Mouse (Mus musculus): ENCODE measurements around the gene Aloxe3.
A peak's percentile ranks its signal among the peaks of the same experiment; 100 is the strongest.

Gene Aloxe3

GRCm38 (mm10) chr11:69094697-69095429, 30.8 kb upstream of the Aloxe3 start, which contains the start of gene Per1:
Gene Per1 (plus strand): TSS chr11:69095217.
- DNase-seq (ENCODE audit: low read depth, low spot score): peak; percentile 99

GRCm38 (mm10) chr11:69095511-69096231, 30.0 kb upstream of the Aloxe3 start:
- DNase-seq (ENCODE audit: low read depth, low spot score): no peak

- DNase-seq (ENCODE audit: low read depth, low spot score): no peak
Observed at GRCm38 (mm10) chr11:69096360-69096986, 29.2 kb upstream of the Aloxe3 start.

DNA sequence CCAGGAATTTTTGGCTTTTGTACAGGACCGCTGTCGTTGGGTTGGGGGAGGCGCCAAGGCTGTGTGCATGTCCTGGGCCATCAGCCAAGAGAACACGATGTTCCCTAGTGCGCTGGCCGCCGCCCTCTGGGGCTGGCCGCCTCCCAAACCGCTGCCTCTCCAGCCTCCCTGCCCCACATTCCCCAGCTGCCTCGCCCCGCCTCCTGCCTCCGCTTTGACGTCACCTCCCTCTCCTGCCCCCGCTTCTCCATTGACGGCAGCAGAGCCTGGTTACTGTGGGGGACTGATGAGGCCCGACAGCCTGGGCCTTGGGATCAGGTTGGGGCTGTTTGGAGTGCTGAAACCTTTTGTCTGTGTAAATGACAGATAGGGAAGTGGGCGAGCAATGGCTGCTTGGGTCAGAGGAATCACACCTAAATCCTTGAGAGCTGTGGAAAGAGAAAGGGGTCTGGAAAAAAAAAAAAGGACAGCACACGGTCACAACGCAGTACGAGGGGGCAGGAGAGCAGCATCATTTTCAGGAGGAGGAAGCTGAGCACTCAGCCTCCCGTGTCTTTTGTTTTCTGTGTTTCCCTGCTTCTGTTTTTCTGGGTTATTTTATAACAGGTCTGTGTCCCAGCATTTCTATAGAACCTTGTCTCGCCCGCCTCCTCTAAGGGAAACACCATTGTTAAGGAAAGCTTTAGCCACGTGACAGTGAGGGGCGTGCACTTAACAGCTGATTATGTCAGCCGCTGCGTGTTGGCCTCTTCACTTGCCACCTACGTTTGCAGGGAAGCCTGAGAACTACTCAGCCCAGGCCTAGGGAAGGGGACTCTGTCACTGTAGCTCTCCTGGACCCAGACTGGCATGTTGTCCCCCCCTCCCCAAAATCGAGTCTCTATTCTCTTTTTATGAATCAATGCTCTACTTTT, 28.5 kb upstream of the Aloxe3 start:
- DNase-seq (ENCODE audit: low read depth, low spot score): peak; percentile 76

- DNase-seq (ENCODE audit: low read depth, low spot score): no peak
Observed at GRCm38 (mm10) chr11:69098039-69098761, 27.5 kb upstream of the Aloxe3 start.

- DNase-seq (ENCODE audit: low read depth, low spot score): peak; percentile 90
Observed at GRCm38 (mm10) chr11:69098762-69099091, 27.0 kb upstream of the Aloxe3 start.

- no peak for DNase-seq (ENCODE audit: low read depth, low spot score)
Observed at GRCm38 (mm10) chr11:69099177-69099914, 26.4 kb upstream of the Aloxe3 start.

DNA sequence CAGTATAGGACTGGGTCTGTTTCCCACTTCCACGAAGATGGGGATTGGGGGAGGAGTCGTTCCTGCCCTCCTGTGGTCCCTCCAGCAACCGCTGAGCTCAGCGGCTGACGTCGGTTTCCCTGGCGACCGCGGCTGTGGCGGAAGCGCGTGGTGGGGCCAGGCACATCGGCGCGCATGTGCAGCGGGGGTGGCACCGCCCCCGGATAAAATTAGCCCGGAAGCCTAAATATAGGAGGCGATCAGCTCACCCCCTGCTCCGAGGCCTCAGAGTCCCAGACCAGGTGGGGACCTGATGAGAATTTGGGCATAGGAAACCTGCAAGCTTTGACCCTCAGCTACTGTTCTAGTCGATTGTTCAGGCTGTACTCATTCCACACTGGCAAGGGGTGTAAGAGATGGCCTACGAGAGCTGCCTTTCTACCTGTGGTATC, 25.8 kb upstream of the Aloxe3 start:
- peak; percentile 82 for DNase-seq (ENCODE audit: low read depth, low spot score)

DNA sequence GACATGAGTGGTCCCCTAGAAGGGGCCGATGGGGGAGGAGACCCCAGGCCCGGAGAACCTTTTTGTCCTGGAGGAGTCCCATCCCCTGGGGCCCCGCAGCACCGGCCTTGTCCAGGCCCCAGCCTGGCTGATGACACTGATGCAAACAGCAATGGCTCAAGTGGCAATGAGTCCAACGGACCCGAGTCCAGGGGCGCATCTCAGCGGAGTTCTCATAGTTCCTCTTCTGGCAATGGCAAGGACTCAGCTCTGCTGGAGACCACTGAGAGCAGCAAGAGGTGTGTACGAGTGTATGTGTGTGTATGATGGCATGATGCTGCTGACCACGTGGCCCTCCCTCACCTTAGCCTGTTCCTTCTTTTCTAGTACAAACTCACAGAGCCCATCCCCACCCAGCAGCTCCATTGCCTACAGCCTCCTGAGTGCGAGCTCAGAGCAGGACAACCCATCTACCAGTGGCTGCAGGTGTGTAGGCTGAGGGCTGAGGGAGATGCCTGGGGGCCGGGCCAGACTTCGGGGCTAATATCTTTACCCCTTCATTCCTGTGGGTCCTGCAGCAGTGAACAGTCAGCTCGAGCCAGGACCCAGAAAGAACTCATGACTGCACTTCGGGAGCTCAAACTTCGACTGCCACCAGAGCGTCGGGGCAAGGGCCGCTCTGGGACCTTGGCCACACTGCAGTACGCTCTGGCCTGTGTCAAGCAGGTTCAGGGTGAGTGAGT, 24.9 kb upstream of the Aloxe3 start:
- DNase-seq (ENCODE audit: low read depth, low spot score): no peak

DNA sequence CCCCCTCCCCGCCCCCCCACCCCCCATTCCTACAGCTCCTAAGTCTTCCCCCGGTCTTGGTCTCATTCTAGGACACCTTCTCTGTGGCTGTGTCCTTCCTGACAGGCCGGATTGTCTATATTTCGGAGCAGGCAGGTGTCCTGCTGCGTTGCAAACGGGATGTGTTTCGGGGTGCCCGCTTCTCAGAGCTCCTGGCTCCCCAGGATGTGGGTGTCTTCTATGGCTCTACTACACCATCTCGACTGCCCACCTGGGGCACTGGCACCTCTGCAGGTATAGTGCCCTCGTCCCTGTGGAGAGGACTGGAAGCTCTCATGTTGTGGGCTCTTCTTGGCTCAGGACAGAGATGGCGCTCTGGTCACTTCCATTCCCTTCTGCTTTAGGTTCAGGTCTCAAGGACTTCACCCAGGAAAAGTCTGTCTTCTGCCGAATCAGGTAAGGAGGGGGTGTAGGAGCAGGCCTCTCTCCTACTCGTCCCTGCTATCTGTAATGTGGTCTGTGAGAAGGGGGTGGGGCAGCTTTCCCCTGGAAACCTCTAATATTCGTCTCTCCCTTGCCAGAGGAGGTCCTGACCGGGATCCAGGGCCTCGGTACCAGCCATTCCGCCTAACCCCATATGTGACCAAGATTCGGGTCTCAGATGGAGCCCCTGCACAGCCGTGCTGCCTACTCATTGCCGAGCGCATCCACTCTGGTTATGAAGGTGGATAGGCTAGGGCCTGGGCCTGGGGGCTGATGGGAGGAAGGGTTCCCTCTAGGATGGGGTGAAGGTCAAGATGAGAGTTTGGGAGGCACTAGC, 23.9 kb upstream of the Aloxe3 start:
- DNase-seq (ENCODE audit: low read depth, low spot score): no peak

DNA sequence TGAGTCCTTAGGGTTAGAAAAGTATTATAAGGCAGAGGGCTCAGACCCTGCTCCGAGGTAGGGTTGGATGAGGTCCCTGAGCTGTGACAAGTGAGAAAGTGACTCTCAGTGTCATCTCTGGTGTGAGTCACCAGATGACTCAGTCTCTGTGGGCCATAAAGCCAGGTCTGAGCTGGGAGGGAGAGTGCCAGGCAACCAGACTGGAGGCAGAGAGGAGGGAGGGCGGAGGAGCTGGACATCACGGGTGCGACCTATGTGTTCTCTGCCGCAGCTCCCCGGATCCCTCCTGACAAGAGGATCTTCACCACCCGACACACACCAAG, 23.3 kb upstream of the Aloxe3 start:
- DNase-seq (ENCODE audit: low read depth, low spot score): no peak

- DNase-seq (ENCODE audit: low read depth, low spot score): no peak
Observed at GRCm38 (mm10) chr11:69103121-69103520, 22.6 kb upstream of the Aloxe3 start.

DNA sequence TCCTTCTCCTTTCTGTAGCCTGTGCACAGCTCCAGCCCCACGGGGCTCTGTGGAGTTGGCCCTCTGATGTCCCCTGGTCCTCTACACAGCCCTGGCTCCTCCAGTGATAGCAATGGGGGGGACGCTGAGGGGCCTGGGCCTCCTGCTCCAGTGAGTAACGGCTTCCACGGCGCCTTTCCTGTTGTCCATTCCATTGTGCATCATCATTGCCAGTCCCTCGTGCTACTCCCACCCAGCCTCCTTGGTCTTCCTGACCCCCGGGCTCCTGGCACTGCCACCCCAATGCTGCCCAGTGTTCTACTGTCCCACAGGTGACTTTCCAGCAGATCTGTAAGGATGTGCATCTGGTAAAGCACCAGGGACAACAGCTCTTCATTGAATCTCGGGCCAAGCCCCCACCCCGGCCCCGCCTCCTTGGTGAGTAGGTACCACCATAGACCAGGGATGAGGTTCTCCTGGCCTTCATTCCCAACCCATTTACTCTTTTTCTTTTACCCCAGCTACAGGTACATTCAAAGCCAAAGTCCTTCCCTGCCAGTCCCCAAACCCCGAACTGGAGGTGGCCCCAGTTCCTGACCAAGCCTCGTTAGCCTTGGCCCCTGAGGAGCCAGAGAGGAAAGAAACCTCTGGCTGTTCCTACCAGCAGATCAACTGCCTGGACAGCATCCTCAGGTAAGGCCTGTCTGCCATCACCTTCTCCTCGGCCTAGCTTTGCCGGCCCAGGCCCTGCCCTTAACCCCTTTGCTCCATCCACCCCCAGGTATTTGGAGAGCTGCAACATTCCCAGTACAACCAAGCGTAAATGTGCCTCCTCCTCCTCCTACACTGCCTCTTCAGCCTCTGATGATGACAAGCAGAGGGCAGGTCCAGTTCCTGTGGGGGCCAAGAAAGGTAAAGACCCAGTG, 21.9 kb upstream of the Aloxe3 start:
- no peak for DNase-seq (ENCODE audit: low read depth, low spot score)

DNA sequence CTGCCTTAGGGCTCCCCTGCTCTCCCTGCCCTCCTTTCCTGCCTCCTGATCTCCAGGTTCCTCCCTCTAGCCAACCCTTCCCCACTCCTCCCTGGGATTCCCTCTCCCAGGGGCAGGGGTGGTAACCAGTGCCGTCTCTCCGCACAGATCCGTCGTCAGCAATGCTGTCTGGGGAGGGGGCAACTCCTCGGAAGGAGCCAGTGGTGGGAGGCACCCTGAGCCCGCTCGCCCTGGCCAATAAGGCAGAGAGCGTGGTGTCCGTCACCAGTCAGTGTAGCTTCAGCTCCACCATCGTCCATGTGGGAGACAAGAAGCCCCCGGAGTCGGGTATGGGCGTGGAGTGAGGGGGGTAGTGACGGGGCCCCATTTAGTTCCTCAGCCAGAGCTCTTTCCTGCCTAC, 21.2 kb upstream of the Aloxe3 start:
- no peak for DNase-seq (ENCODE audit: low read depth, low spot score)

- DNase-seq (ENCODE audit: low read depth, low spot score): no peak
Observed at GRCm38 (mm10) chr11:69105227-69105626, 20.5 kb upstream of the Aloxe3 start.

DNA sequence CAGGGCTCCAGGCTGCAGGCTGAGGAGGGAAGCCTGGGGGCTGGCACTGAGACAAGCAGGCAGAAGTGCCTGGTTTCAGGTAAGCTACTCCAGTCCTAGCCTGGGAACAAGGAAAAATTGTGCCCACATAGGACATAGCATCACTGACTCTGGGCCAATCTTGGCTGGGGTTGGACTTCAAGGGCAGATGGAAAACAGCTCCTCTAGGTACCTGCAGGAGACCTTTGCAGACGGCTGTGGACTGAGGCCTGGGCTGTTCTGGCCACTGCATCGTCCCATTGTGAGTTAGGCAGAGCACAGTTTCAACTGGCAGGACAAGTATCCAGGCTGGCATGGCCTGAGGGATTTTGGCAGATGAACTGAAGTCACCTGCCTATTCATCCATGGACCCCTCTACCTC, 19.9 kb upstream of the Aloxe3 start:
- DNase-seq (ENCODE audit: low read depth, low spot score): no peak

DNA sequence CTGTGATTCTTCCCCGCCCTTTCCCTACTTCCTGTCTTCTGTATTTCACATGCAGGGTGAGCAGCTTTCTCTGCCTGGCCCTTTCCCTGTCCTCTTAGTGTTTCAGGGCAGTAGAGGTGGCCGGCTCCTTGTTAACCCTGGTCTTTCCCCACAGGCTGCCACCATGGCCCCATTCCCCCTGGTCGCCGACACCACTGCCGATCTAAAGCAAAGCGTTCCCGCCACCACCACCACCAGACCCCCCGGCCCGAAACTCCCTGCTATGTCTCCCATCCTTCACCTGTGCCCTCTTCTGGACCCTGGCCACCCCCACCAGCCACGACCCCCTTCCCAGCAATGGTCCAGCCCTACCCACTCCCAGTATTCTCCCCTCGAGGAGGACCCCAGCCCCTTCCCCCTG, 19.4 kb upstream of the Aloxe3 start:
- DNase-seq (ENCODE audit: low read depth, low spot score): no peak

GRCm38 (mm10) chr11:69106842-69107241, 18.9 kb upstream of the Aloxe3 start:
- no peak for DNase-seq (ENCODE audit: low read depth, low spot score)

Measured in forelimb bud, embryonic 11.5 days (tissue).